Mouse (Mus musculus) kidney, adult 2 months (tissue): ENCODE data around the gene Cfap221. TPM values are rescaled to one million over a fixed set of nuclear protein-coding genes. Genes with fewer than 3 reads are reported as not detected.
A peak's percentile ranks its signal among the peaks of the same experiment; 100 is the strongest.

Experiments
- DNase-seq: peaks from one replicate; pipeline ENCODE4 v3.0.0; 2021
- H3K27ac ChIP-seq: fragments of 200-500 bp; 2 replicates; pipeline ENCODE4 v1.5.1; 2012; ENCODE audit warnings: low read depth, low read length, control low read depth, inconsistent platforms; ENCODE audit not compliant: insufficient read depth
- H3K27me3 ChIP-seq: fragments of 200-500 bp; replicated peaks from 2 replicates; pipeline ENCODE4 v1.6.1; 2012; ENCODE audit warnings: mild to moderate bottlenecking, moderate library complexity, low read length, inconsistent platforms; ENCODE audit not compliant: control insufficient read depth, insufficient read depth
- H3K36me3 ChIP-seq: fragments of 200-500 bp; 2 replicates; pipeline ENCODE4 v1.6.1; 2012; ENCODE audit warnings: mild to moderate bottlenecking, moderate library complexity, low read length, inconsistent platforms; ENCODE audit not compliant: control insufficient read depth, insufficient read depth
- H3K4me1 ChIP-seq: fragments of 200-500 bp; 2 replicates; pipeline ENCODE4 v1.6.1; 2011; ENCODE audit warnings: low read length; ENCODE audit not compliant: control insufficient read depth, insufficient read depth
- H3K4me3 ChIP-seq: fragments of 200-500 bp; 2 replicates; pipeline ENCODE4 v1.5.1; 2011; ENCODE audit warnings: mild to moderate bottlenecking, low read depth, low read length, control low read depth; ENCODE audit not compliant: insufficient read depth
- CTCF ChIP-seq: fragments of 200-500 bp; conservative IDR thresholded peaks from 2 replicates; pipeline ENCODE4 v1.5.1; 2011; ENCODE audit warnings: low read depth, mild to moderate bottlenecking, control low read depth, low read length, moderate library complexity, mixed read lengths; ENCODE audit not compliant: insufficient read depth, insufficient read length
- POLR2A ChIP-seq: fragments of 200-500 bp; IDR thresholded peaks from one replicate; pipeline ENCODE4 v1.6.1; 2011; ENCODE audit warnings: low read depth, low read length, control low read depth
- WGBS: fragments of 180-500 bp; shearing (Covaris S2); methylation state at CpG from one replicate; pipeline ENCODE4 v1.1.7; 2018; 5-methylcytosine and 5-hydroxymethylcytosine counted together
- polyA plus RNA-seq: library from polyadenylated mRNA; depleted of rRNA; stranded (reverse); fragments of >200 nt; gene quantifications from 2 replicates; pipeline ENCODE4 v1.2.3, GENCODE M21; 2012

Gene Cfap221
- polyA plus RNA-seq, 1 experiment, result not detected

GRCm38 (mm10) chr1:120033469-120033854, 36.4 kb upstream of the Cfap221 start:
- no peak for TF ChIP-seq CTCF
- 49% methylated on average over 2 of the region's 2 CpGs for WGBS
- no peak for DNase-seq
- H3K27ac ChIP-seq, result 0 out of 2 replicates have a peak overlapping the region, but pooled peaks have one; percentile 10
- no peaks in the 10 kb centered on the region for H3K36me3 ChIP-seq
- H3K4me1 ChIP-seq, result peaks cover 7% of the 10 kb centered on the region; the same call in 1 of the 2 replicates
- H3K27me3 ChIP-seq, result no peaks in the 10 kb centered on the region
- H3K4me3 ChIP-seq, result no peak overlapping the region

- Histone ChIP-seq H3K36me3 (no peaks in the 10 kb centered on the region), H3K4me3 (no peak overlapping the region), H3K27ac (0 out of 2 replicates have a peak overlapping the region, but pooled peaks have one; percentile 10), H3K27me3 (no peaks in the 10 kb centered on the region), H3K4me1 (peaks cover 7% of the 10 kb centered on the region; the same call in 1 of the 2 replicates)
- no peak for TF ChIP-seq POLR2A
- TF ChIP-seq CTCF, result peak; percentile 99; the same call in 1 of the 2 replicates
- DNase-seq, result peak; percentile 94
- WGBS, result 34% methylated on average over 10 of the region's 10 CpGs
Observed at GRCm38 (mm10) chr1:120032804-120033468, 35.9 kb upstream of the Cfap221 start.

- Histone ChIP-seq H3K27ac (no peak overlapping the region), H3K4me3 (no peak overlapping the region), H3K27me3 (no peaks in the 10 kb centered on the region), H3K4me1 (peaks cover 3% of the 10 kb centered on the region; the same call in 1 of the 2 replicates), H3K36me3 (no peaks in the 10 kb centered on the region)
- no peak for TF ChIP-seq CTCF
- no peak for TF ChIP-seq POLR2A
- WGBS, result 94% methylated on average over 3 of the region's 3 CpGs
- no peak for DNase-seq
Observed at GRCm38 (mm10) chr1:120030474-120030873, 33.4 kb upstream of the Cfap221 start.

- Histone ChIP-seq H3K4me3 (no peak overlapping the region), H3K27me3 (no peaks in the 10 kb centered on the region), H3K27ac (no peak overlapping the region), H3K4me1 (peaks cover 16% of the 10 kb centered on the region), H3K36me3 (no peaks in the 10 kb centered on the region)
- WGBS, result 30% methylated on average over 4 of the region's 4 CpGs
- TF ChIP-seq POLR2A (no peak), CTCF (no peak)
- DNase-seq, result peak; percentile 69
Observed at GRCm38 (mm10) chr1:120027693-120028092, 30.7 kb upstream of the Cfap221 start.

GRCm38 (mm10) chr1:120025050-120025439, 28.0 kb upstream of the Cfap221 start:
- H3K4me1 ChIP-seq, result peaks cover 16% of the 10 kb centered on the region
- H3K27me3 ChIP-seq, result no peaks in the 10 kb centered on the region
- no peaks in the 10 kb centered on the region for H3K36me3 ChIP-seq
- H3K4me3 ChIP-seq, result no peak overlapping the region
- no peak for TF ChIP-seq POLR2A
- TF ChIP-seq CTCF, result 0 out of 2 replicates have a peak, but pooled peaks have one; percentile 6
- peak overlapping the region; percentile 72 for H3K27ac ChIP-seq
- 13% methylated on average over 2 of the region's 2 CpGs for WGBS
- peak; percentile 28 for DNase-seq

GRCm38 (mm10) chr1:120024331-120025049, 27.5 kb upstream of the Cfap221 start:
- peak; percentile 92 for DNase-seq
- Histone ChIP-seq H3K4me1 (peaks cover 16% of the 10 kb centered on the region), H3K27me3 (no peaks in the 10 kb centered on the region), H3K36me3 (no peaks in the 10 kb centered on the region), H3K27ac (peak overlapping the region; percentile 72), H3K4me3 (no peak overlapping the region)
- 29% methylated on average over 10 of the region's 10 CpGs for WGBS
- no peak for TF ChIP-seq POLR2A
- TF ChIP-seq CTCF, result no peak

GRCm38 (mm10) chr1:120021951-120022350, 24.9 kb upstream of the Cfap221 start:
- TF ChIP-seq CTCF (no peak), POLR2A (no peak)
- 81% methylated on average over 17 of the region's 17 CpGs for WGBS
- Histone ChIP-seq H3K4me1 (peaks cover 16% of the 10 kb centered on the region), H3K36me3 (no peaks in the 10 kb centered on the region), H3K27ac (no peak overlapping the region), H3K27me3 (no peaks in the 10 kb centered on the region), H3K4me3 (no peak overlapping the region)
- no peak for DNase-seq
